Mouse (Mus musculus) thymus, adult 2 months (tissue): ENCODE measurements around the gene Bcl2l15.

Source experiments
- CTCF ChIP-seq: fragments of 200-500 bp; IDR thresholded peaks from 2 replicates; pipeline ENCODE4 v1.5.1; 2012; ENCODE audit warnings: mild to moderate bottlenecking, control low read depth, low read length, moderate library complexity, borderline replicate concordance; ENCODE audit not compliant: control insufficient read depth, poor library complexity, insufficient read depth; ENCODE audit errors: extremely low read depth
- POLR2A ChIP-seq: fragments of 200-500 bp; IDR thresholded peaks from 2 replicates; pipeline ENCODE4 v1.6.1; 2012; ENCODE audit warnings: mild to moderate bottlenecking, low read length, control low read depth, moderate library complexity; ENCODE audit not compliant: control insufficient read depth, poor library complexity, insufficient read depth; ENCODE audit errors: extremely low read depth

- TF ChIP-seq CTCF (no peak), POLR2A (no peak)
Measured at GRCm38 (mm10) chr3:103789096-103789495, 43.3 kb upstream of the Bcl2l15 start.
